Mouse (Mus musculus) kidney, adult 2 months (tissue): ENCODE results near the gene Lrrc73.

Experiments used
- CTCF ChIP-seq: fragments of 200-500 bp; conservative IDR thresholded peaks from 2 replicates; pipeline ENCODE4 v1.5.1; 2011; ENCODE audit warnings: low read depth, mild to moderate bottlenecking, control low read depth, low read length, moderate library complexity, mixed read lengths; ENCODE audit not compliant: insufficient read depth, insufficient read length
- POLR2A ChIP-seq: fragments of 200-500 bp; IDR thresholded peaks from one replicate; pipeline ENCODE4 v1.6.1; 2011; ENCODE audit warnings: low read depth, low read length, control low read depth

GRCm38 (mm10) chr17:46210550-46210949 lies 42.8 kb upstream of the Lrrc73 start:
- TF ChIP-seq CTCF = no peak
- TF ChIP-seq POLR2A = no peak
